Mouse (Mus musculus): ENCODE results near the gene Eno4. TPM values are rescaled to one million over a fixed set of nuclear protein-coding genes. Genes with fewer than 3 reads are reported as not detected.

Eno4 gene
- polyA plus RNA-seq, 1 experiment: not detected

- peaks cover 5% of the 10 kb centered on the region for H3K4me1 ChIP-seq (ENCODE audit: control insufficient read depth, insufficient read depth, low read length)
- no peak for TF ChIP-seq CTCF (IDR thresholded peaks at IDR 0.05; ENCODE audit: low read depth, low read length)
- TF ChIP-seq POLR2A (IDR thresholded peaks at IDR 0.05; ENCODE audit: borderline replicate concordance, low read depth, low read length): no peak
- no peak overlapping the region for H3K27ac ChIP-seq (ENCODE audit: insufficient read depth, low read depth, low read length)
- no peak overlapping the region for H3K4me3 ChIP-seq (ENCODE audit: insufficient read depth, low read length)
Observed at GRCm38 (mm10) chr19:58913301-58913700, 29.9 kb upstream of the Eno4 start.

- H3K27ac ChIP-seq (ENCODE audit: insufficient read depth, low read depth, low read length): no peak overlapping the region
- H3K4me1 ChIP-seq (ENCODE audit: control insufficient read depth, insufficient read depth, low read length): 0 out of 2 replicates have a peak, but pooled peaks cover 3% of the 10 kb centered on the region
- H3K4me3 ChIP-seq (ENCODE audit: insufficient read depth, low read length): peak overlapping the region; percentile 50
- TF ChIP-seq CTCF (IDR thresholded peaks at IDR 0.05; ENCODE audit: low read depth, low read length) (no peak), POLR2A (IDR thresholded peaks at IDR 0.05; ENCODE audit: borderline replicate concordance, low read depth, low read length) (no peak)
Observed at GRCm38 (mm10) chr19:58918597-58918996, 24.6 kb upstream of the Eno4 start.

- Histone ChIP-seq H3K4me3 (ENCODE audit: insufficient read depth, low read length) (0 out of 2 replicates have a peak overlapping the region, but pooled peaks have one; percentile 50), H3K4me1 (ENCODE audit: control insufficient read depth, insufficient read depth, low read length) (0 out of 2 replicates have a peak, but pooled peaks cover 3% of the 10 kb centered on the region), H3K27ac (ENCODE audit: insufficient read depth, low read depth, low read length) (no peak overlapping the region)
- no peak for TF ChIP-seq POLR2A (IDR thresholded peaks at IDR 0.05; ENCODE audit: borderline replicate concordance, low read depth, low read length)
- no peak for TF ChIP-seq CTCF (IDR thresholded peaks at IDR 0.05; ENCODE audit: low read depth, low read length)
Observed at GRCm38 (mm10) chr19:58919148-58919547, 24.1 kb upstream of the Eno4 start.

GRCm38 (mm10) chr19:58931081-58931800, 12.0 kb upstream of the Eno4 start:
- no peaks in the 10 kb centered on the region for H3K4me1 ChIP-seq (ENCODE audit: control insufficient read depth, insufficient read depth, low read length)
- H3K27ac ChIP-seq (ENCODE audit: insufficient read depth, low read depth, low read length): no peak overlapping the region
- no peak overlapping the region for H3K4me3 ChIP-seq (ENCODE audit: insufficient read depth, low read length)
- TF ChIP-seq CTCF (IDR thresholded peaks at IDR 0.05; ENCODE audit: low read depth, low read length) (no peak), POLR2A (IDR thresholded peaks at IDR 0.05; ENCODE audit: borderline replicate concordance, low read depth, low read length) (no peak)

DNA sequence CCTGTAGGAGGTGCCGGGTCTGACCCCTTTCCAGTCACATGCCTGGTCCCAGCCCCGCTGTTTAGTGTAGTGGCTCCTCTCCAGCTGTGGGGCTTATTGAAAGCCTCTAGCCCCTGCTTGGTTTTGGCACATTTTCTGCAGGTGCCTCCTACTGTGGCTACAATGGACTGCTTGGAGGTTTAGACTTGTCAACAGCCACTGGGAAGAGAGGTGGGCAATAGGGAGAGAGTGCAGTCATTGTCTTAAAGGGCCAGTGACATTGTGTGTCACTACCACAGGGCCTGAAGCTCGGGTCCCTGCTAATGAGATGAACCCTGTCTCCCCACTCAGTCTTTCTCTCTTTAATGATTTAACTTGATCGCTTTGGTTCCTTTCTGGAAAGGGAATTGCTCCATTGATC, 10.2 kb upstream of the Eno4 start:
- TF ChIP-seq POLR2A (IDR thresholded peaks at IDR 0.05; ENCODE audit: borderline replicate concordance, low read depth, low read length) (no peak), CTCF (IDR thresholded peaks at IDR 0.05; ENCODE audit: low read depth, low read length) (no peak)
- Histone ChIP-seq H3K4me1 (ENCODE audit: control insufficient read depth, insufficient read depth, low read length) (no peaks in the 10 kb centered on the region), H3K27ac (ENCODE audit: insufficient read depth, low read depth, low read length) (no peak overlapping the region), H3K4me3 (ENCODE audit: insufficient read depth, low read length) (no peak overlapping the region)

DNA sequence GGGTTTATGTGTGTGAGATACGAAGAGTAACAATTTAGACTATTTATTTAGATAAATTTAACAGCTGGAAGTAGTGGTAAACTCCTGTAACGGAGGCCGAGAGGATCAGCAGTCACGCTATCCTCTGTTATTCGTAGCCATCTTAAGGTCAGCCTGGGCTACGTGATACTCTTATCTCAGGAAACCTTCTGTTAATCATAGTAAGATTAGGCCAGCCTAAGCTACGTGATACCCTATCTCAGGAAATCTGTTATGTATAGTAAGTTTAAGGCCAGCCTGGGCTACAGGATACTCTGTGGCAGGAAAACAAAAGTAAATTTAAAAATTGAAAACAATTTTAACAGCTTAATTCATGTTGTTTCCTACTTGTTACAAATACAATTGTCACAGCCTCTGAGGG, 2.7 kb downstream of the Eno4 start:
- Histone ChIP-seq H3K4me3 (ENCODE audit: insufficient read depth, low read length) (no peak overlapping the region), H3K27ac (ENCODE audit: insufficient read depth, low read depth, low read length) (no peak overlapping the region), H3K4me1 (ENCODE audit: control insufficient read depth, insufficient read depth, low read length) (peaks cover 8% of the 10 kb centered on the region)
- TF ChIP-seq CTCF (IDR thresholded peaks at IDR 0.05; ENCODE audit: low read depth, low read length) (no peak), POLR2A (IDR thresholded peaks at IDR 0.05; ENCODE audit: borderline replicate concordance, low read depth, low read length) (no peak)

DNA sequence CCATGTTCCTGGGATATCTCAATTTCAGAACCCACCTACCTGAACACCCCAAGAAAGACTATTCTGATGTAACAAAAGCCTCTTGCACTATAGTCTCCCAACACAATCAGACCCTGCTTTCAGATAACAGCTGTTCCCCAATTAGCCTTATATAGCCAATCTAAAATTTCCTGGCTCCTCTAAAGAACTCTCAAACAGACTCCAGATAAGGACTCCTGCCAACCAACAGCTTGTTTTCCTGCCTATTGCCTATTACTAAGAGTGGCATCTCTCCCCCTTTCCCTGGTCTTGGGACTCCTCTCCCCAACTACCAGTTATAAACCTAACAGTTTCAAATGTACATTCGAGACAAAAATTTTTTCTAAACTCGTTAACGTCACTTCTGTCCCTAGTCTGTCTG, 8.3 kb downstream of the Eno4 start:
- Histone ChIP-seq H3K4me1 (ENCODE audit: control insufficient read depth, insufficient read depth, low read length) (no peaks in the 10 kb centered on the region), H3K4me3 (ENCODE audit: insufficient read depth, low read length) (no peak overlapping the region), H3K27ac (ENCODE audit: insufficient read depth, low read depth, low read length) (no peak overlapping the region)
- TF ChIP-seq POLR2A (IDR thresholded peaks at IDR 0.05; ENCODE audit: borderline replicate concordance, low read depth, low read length) (no peak), CTCF (IDR thresholded peaks at IDR 0.05; ENCODE audit: low read depth, low read length) (no peak)

GRCm38 (mm10) chr19:58952236-58952635, 9.0 kb downstream of the Eno4 start:
- Histone ChIP-seq H3K4me1 (ENCODE audit: control insufficient read depth, insufficient read depth, low read length) (no peaks in the 10 kb centered on the region), H3K4me3 (ENCODE audit: insufficient read depth, low read length) (no peak overlapping the region), H3K27ac (ENCODE audit: insufficient read depth, low read depth, low read length) (no peak overlapping the region)
- TF ChIP-seq POLR2A (IDR thresholded peaks at IDR 0.05; ENCODE audit: borderline replicate concordance, low read depth, low read length) (no peak), CTCF (IDR thresholded peaks at IDR 0.05; ENCODE audit: low read depth, low read length) (no peak)

DNA sequence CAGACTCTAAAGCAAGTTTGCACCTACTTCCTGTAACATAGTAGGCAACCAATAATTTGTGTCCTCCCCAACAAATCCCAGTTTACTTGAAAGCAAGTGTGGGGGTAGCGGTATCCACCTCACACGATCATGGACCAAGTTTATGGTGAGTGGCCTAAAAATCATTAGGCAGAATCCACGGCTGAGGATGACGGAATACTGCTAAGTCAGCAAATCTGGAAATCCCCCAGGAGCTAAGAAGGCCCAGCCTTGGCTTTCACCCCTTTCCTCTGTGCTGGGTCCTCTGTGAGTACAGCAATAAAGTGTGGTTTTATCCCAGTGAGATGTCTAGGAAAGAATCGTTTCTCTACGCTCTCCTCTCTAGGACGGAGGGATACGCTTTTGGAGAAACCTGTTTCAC, 11.6 kb downstream of the Eno4 start:
- Histone ChIP-seq H3K4me3 (ENCODE audit: insufficient read depth, low read length) (no peak overlapping the region), H3K4me1 (ENCODE audit: control insufficient read depth, insufficient read depth, low read length) (no peaks in the 10 kb centered on the region), H3K27ac (ENCODE audit: insufficient read depth, low read depth, low read length) (no peak overlapping the region)
- TF ChIP-seq CTCF (IDR thresholded peaks at IDR 0.05; ENCODE audit: low read depth, low read length) (no peak), POLR2A (IDR thresholded peaks at IDR 0.05; ENCODE audit: borderline replicate concordance, low read depth, low read length) (no peak)

GRCm38 (mm10) chr19:58963011-58963410, 19.8 kb downstream of the Eno4 start:
- Histone ChIP-seq H3K4me1 (ENCODE audit: control insufficient read depth, insufficient read depth, low read length) (no peaks in the 10 kb centered on the region), H3K27ac (ENCODE audit: insufficient read depth, low read depth, low read length) (no peak overlapping the region), H3K4me3 (ENCODE audit: insufficient read depth, low read length) (no peak overlapping the region)
- TF ChIP-seq CTCF (IDR thresholded peaks at IDR 0.05; ENCODE audit: low read depth, low read length) (no peak), POLR2A (IDR thresholded peaks at IDR 0.05; ENCODE audit: borderline replicate concordance, low read depth, low read length) (no peak)

Measured in bone marrow macrophage, adult 2 months (primary cell).